In the genomic region with DNA sequence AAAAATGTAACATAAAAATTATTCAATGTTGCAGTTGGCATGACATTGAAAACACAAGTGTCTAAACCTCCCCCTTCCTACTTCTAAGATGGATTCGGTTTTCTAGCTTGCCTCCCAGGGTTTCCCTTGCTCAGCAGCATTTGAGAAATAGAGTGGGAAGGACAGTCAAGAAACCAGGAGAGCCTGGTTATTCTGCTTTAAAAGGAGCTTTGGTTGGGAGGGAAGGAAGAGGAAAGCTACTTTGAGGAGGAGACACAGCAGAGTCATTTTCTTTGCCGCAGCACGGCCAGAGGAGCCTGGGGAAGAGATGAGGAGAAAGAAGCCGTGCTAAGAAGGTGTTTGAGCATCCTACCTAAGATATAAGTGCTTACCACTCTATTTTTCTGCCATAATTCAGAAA, we compare ENCODE assay signal across 23 mouse cellular contexts.
A peak's percentile ranks its signal among the peaks of the same experiment; 100 is the strongest.
DNase-seq lines count a peak whose midpoint lies in the region; ATAC-seq and TF ChIP-seq lines count a peak whose summit lies in the region.
"Had no signal": no experiment of that assay in that cellular context is flagged by ENCODE, and none has a peak within 500 bp of the region (broad histone marks: within the 10 kb centered on the region; RNA-seq: fewer than 3 reads in every experiment).

No protein-coding gene starts in this region.

- intact Hi-C loops in left cerebral cortex, adult 2 months (cut with DNase I) = no loop called here

- no peak for TF ChIP-seq CTCF in left cerebral cortex, adult 2 months (IDR thresholded peaks at IDR 0.05)

- ATAC-seq in frontal cortex, adult (ENCODE audit: low TSS enrichment) = peak; percentile 57
- ATAC-seq: activated CD4-positive, CD25-positive, alpha-beta regulatory T cell, adult 4 months; CD4-positive, CD25-positive, alpha-beta regulatory T cell, adult 4 months; forebrain, embryonic 13.5 days; forebrain, embryonic 15.5 days; forebrain, postnatal 0 days; Patski had no signal

- H3K4me3 ChIP-seq in left cerebral cortex, adult 2 months = no peak overlapping the region
- H3K4me3 ChIP-seq: embryonic facial prominence, embryonic 10.5 days; embryonic facial prominence, embryonic 12.5 days; forebrain, embryonic 13.5 days; forebrain, embryonic 15.5 days had no signal

- peak overlapping the region; percentile 40; the same call in 1 of the 2 replicates for H3K27ac ChIP-seq in left cerebral cortex, adult 2 months
- H3K27ac ChIP-seq: embryonic facial prominence, embryonic 10.5 days; embryonic facial prominence, embryonic 12.5 days; forebrain, embryonic 13.5 days; forebrain, embryonic 15.5 days had no signal

- no peak for DNase-seq in frontal cortex, postnatal 10 days (ENCODE audit: low spot score in 2 of 2)
- no peak for DNase-seq in left cerebral cortex, adult 2 months (ENCODE audit: extremely low spot score in 1 of 2, low spot score in 2 of 2)
- DNase-seq in left cerebral cortex, adult 9 months (ENCODE audit: low spot score in 2 of 2) = no peak
- DNase-seq in neural tube, embryonic 10.5 days (ENCODE audit: extremely low spot score, low spot score) = no peak
- DNase-seq: adrenal gland, adult 8-10 months; adrenal gland, postnatal 14 days; adrenal gland, postnatal 36 days; B cell, adult 2 months; cerebellum, adult 11 months; cerebellum, adult 18-20 months; cerebellum, adult 8-10 months; cerebellum, adult 9-11 months; cerebellum, postnatal 14 days; cerebellum, postnatal 36 days; forebrain, postnatal 0 days had no signal
